7 mouse cellular contexts compared by ENCODE assay signal in the genomic region with DNA sequence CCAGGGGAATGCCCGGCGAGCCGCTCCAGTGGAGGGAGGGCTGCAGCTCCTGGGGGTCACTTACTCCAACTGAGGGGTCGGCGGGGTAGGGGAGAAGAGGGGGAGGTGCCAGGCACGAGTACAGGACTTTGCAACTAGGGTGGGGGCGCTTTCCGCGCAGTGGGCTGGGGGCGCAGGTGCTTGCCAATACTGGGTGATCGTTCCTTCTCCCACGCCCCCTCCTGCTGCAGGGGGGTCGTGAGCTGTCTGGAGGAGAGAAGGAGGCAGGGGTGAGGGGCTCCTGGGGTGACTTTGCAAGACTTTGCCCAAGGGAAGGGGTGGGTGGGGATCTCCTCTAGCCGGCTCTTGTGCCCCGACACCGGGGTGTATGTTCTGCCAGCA. TPM values are rescaled to one million over a fixed set of nuclear protein-coding genes. Genes with fewer than 3 reads are reported as not detected.
DNase-seq lines count a peak whose midpoint lies in the region; ATAC-seq lines count a peak whose summit lies in the region.

No protein-coding gene starts in this region.

- 0% methylated on average over 12 of the region's 16 CpGs for WGBS in lung, embryonic 15.5 days
- WGBS in forebrain, embryonic 15.5 days, result 0% methylated on average over 15 of the region's 16 CpGs
- 4% methylated on average over 16 of the region's 16 CpGs for whole genome bisulfite sequencing in liver, embryonic 12.5 days (ENCODE audit: insufficient replicate concordance)
- WGBS in stomach, embryonic 16.5 days, result 1% methylated on average over 12 of the region's 16 CpGs

- H3K9me3 ChIP-seq in lung, embryonic 15.5 days, result no peaks in the 10 kb centered on the region
- H3K9me3 ChIP-seq in forebrain, embryonic 15.5 days, result no peaks in the 10 kb centered on the region
- H3K9me3 ChIP-seq in liver, embryonic 12.5 days (replicated peaks), result no peaks in the 10 kb centered on the region
- no peaks in the 10 kb centered on the region for H3K9me3 ChIP-seq in stomach, embryonic 16.5 days (replicated peaks; ENCODE audit: control insufficient read depth, low read length)

- no peak for DNase-seq in lung, adult 18-20 months
- no peak for DNase-seq in embryo, embryonic 11 days
- DNase-seq in retina, embryonic 14.5 days (ENCODE audit: low spot score), result no peak

- H3K4me3 ChIP-seq in lung, embryonic 15.5 days, result peak overlapping the region; percentile 75
- H3K4me3 ChIP-seq in forebrain, embryonic 15.5 days, result peak overlapping the region; percentile 48
- H3K4me3 ChIP-seq in liver, embryonic 12.5 days, result peak overlapping the region; percentile 50
- peak overlapping the region; percentile 75 for H3K4me3 ChIP-seq in stomach, embryonic 16.5 days (replicated peaks; ENCODE audit: low read length)

- H3K36me3 ChIP-seq in lung, embryonic 15.5 days, result no peaks in the 10 kb centered on the region
- H3K36me3 ChIP-seq in forebrain, embryonic 15.5 days, result no peaks in the 10 kb centered on the region
- no peaks in the 10 kb centered on the region for H3K36me3 ChIP-seq in liver, embryonic 12.5 days
- no peaks in the 10 kb centered on the region for H3K36me3 ChIP-seq in stomach, embryonic 16.5 days (ENCODE audit: control insufficient read depth, insufficient read depth, low read length)

- ATAC-seq in lung, embryonic 15.5 days (ENCODE audit: borderline replicate concordance, extremely low read depth, low FRiP score, low TSS enrichment), result peak; percentile 2; the same call in 1 of the 2 replicates
- ATAC-seq in forebrain, embryonic 15.5 days (replicated peaks), result peak; percentile 3; the same call in 1 of the 2 replicates
- ATAC-seq in liver, embryonic 12.5 days, result no peak
- ATAC-seq in stomach, embryonic 16.5 days (ENCODE audit: insufficient read depth, low FRiP score), result peak; percentile 1; the same call in 1 of the 2 replicates

- peak overlapping the region; percentile 60 for H3K9ac ChIP-seq in lung, embryonic 15.5 days
- peak overlapping the region; percentile 28 for H3K9ac ChIP-seq in forebrain, embryonic 15.5 days (replicated peaks)
- no peak overlapping the region for H3K9ac ChIP-seq in liver, embryonic 12.5 days
- H3K9ac ChIP-seq in stomach, embryonic 16.5 days (ENCODE audit: low read length), result peak overlapping the region; percentile 84

- peaks cover 65% of the 10 kb centered on the region for H3K27me3 ChIP-seq in lung, embryonic 15.5 days
- peaks cover 64% of the 10 kb centered on the region for H3K27me3 ChIP-seq in forebrain, embryonic 15.5 days
- peaks cover 99% of the 10 kb centered on the region for H3K27me3 ChIP-seq in liver, embryonic 12.5 days (replicated peaks)
- peaks cover 17% of the 10 kb centered on the region for H3K27me3 ChIP-seq in stomach, embryonic 16.5 days (ENCODE audit: control insufficient read depth, insufficient read depth, low read length)

- peak overlapping the region; percentile 67 for H3K27ac ChIP-seq in lung, embryonic 15.5 days
- H3K27ac ChIP-seq in forebrain, embryonic 15.5 days (replicated peaks), result no peak overlapping the region
- H3K27ac ChIP-seq in liver, embryonic 12.5 days, result no peak overlapping the region
- H3K27ac ChIP-seq in stomach, embryonic 16.5 days (ENCODE audit: low read length), result peak overlapping the region; percentile 79

- peaks cover 49% of the 10 kb centered on the region for H3K4me1 ChIP-seq in lung, embryonic 15.5 days
- peaks cover 41% of the 10 kb centered on the region for H3K4me1 ChIP-seq in forebrain, embryonic 15.5 days
- peaks cover 20% of the 10 kb centered on the region for H3K4me1 ChIP-seq in liver, embryonic 12.5 days
- H3K4me1 ChIP-seq in stomach, embryonic 16.5 days (ENCODE audit: control insufficient read depth, insufficient read depth, low read length), result peaks cover 24% of the 10 kb centered on the region

- H3K4me2 ChIP-seq in lung, embryonic 15.5 days, result peak overlapping the region; percentile 100
- peak overlapping the region; percentile 90 for H3K4me2 ChIP-seq in forebrain, embryonic 15.5 days (replicated peaks)
- H3K4me2 ChIP-seq in liver, embryonic 12.5 days, result peak overlapping the region; percentile 72
- H3K4me2 ChIP-seq in stomach, embryonic 16.5 days (ENCODE audit: low read depth, low read length), result peak overlapping the region; percentile 97

RNA-seq across cellular contexts. Expression of a gene that starts 0.5 kb away (rescaled TPM):
- 5.4 and 6.5 TPM in 2 replicates for polyA plus RNA-seq in lung, embryonic 15.5 days (2015; fragmentation: Nextera tagmentation; extraction: Ambion mirVana)
- 0.68 and 1.1 TPM in 2 replicates for polyA plus RNA-seq in forebrain, embryonic 15.5 days (2015; fragmentation: Nextera tagmentation; extraction: Ambion mirVana)
- 0.50 and 0.60 TPM in 2 replicates for polyA plus RNA-seq in liver, embryonic 12.5 days (2016; fragmentation: Nextera tagmentation; extraction: Ambion mirVana)
- polyA plus RNA-seq in stomach, embryonic 16.5 days (2015; fragmentation: Nextera tagmentation; extraction: Ambion mirVana), result 9.9 and 10.5 TPM in 2 replicates

Comparison
In these comparisons a context has a peak if more than half of its experiments do, and no peak if none do; other contexts are left out.
1. H3K27ac ChIP-seq: peak in lung, embryonic 15.5 days (single experiment) and stomach, embryonic 16.5 days (single experiment); none in forebrain, embryonic 15.5 days (single experiment) and liver, embryonic 12.5 days (single experiment).
2. Peak in every context shown above with its lines, with median percentiles within 50 percentile points of each other: H3K4me2 ChIP-seq and H3K4me3 ChIP-seq.